Mouse (Mus musculus): Measurements from ENCODE around the gene Ccnb1ip1. TPM values are rescaled to one million over a fixed set of nuclear protein-coding genes. Genes with fewer than 3 reads are reported as not detected.

Ccnb1ip1 gene
- polyA plus RNA-seq, 1 experiment from 2014 or later: not detected

GRCm38 (mm10) chr14:50771342-50771741 is 36.2 kb downstream of the Ccnb1ip1 start:
- 81% methylated on average over 2 of the region's 2 CpGs for WGBS
- Histone ChIP-seq H3K27me3 (replicated peaks) (no peaks in the 10 kb centered on the region), H3K9me3 (no peaks in the 10 kb centered on the region), H3K4me1 (no peaks in the 10 kb centered on the region), H3K4me2 (replicated peaks) (no peak overlapping the region), H3K4me3 (no peak overlapping the region), H3K9ac (no peak overlapping the region), H3K27ac (no peak overlapping the region), H3K36me3 (peaks cover 82% of the 10 kb centered on the region)
- no peak for ATAC-seq (ENCODE audit: low FRiP score, low read depth)

- Histone ChIP-seq H3K9ac (no peak overlapping the region), H3K4me2 (replicated peaks) (no peak overlapping the region), H3K27ac (no peak overlapping the region), H3K9me3 (no peaks in the 10 kb centered on the region), H3K4me3 (no peak overlapping the region), H3K36me3 (peaks cover 52% of the 10 kb centered on the region), H3K27me3 (replicated peaks) (no peaks in the 10 kb centered on the region), H3K4me1 (no peaks in the 10 kb centered on the region)
- 93% methylated on average over 6 of the region's 6 CpGs for WGBS
- no peak for ATAC-seq (ENCODE audit: low FRiP score, low read depth)
Measured at GRCm38 (mm10) chr14:50765736-50766135, 41.8 kb downstream of the Ccnb1ip1 start.

GRCm38 (mm10) chr14:50758416-50759085 is 49.0 kb downstream of the Ccnb1ip1 start:
- no peaks in the 10 kb centered on the region for H3K36me3 ChIP-seq
- no peaks in the 10 kb centered on the region for H3K9me3 ChIP-seq
- no peak overlapping the region for H3K27ac ChIP-seq
- no peak overlapping the region for H3K9ac ChIP-seq
- no peak for ATAC-seq (ENCODE audit: low FRiP score, low read depth)
- no peaks in the 10 kb centered on the region for H3K4me1 ChIP-seq
- H3K4me2 ChIP-seq (replicated peaks): no peak overlapping the region
- WGBS: 83% methylated on average over 5 of the region's 5 CpGs
- no peak overlapping the region for H3K4me3 ChIP-seq
- H3K27me3 ChIP-seq (replicated peaks): no peaks in the 10 kb centered on the region

- no peaks in the 10 kb centered on the region for H3K36me3 ChIP-seq
- no peak within 1 kb of the TSS for H3K27ac ChIP-seq
- H3K9me3 ChIP-seq: no peaks in the 10 kb centered on the region
- ATAC-seq (ENCODE audit: low FRiP score, low read depth): no peak
- H3K9ac ChIP-seq: no peak within 1 kb of the TSS
- no peak within 1 kb of the TSS for H3K4me2 ChIP-seq (replicated peaks)
- H3K27me3 ChIP-seq (replicated peaks): no peaks in the 10 kb centered on the region
- no peak within 1 kb of the TSS for H3K4me3 ChIP-seq
- H3K4me1 ChIP-seq: no peaks in the 10 kb centered on the region
Measured at GRCm38 (mm10) chr14:50744994-50745393, 62.5 kb downstream of the Ccnb1ip1 start, which contains the start of gene Olfr749. Gene Olfr749, minus strand, starts transcription at chr14:50745094.

- Histone ChIP-seq H3K4me3 (no peak overlapping the region), H3K9me3 (no peaks in the 10 kb centered on the region), H3K36me3 (no peaks in the 10 kb centered on the region), H3K27me3 (replicated peaks) (no peaks in the 10 kb centered on the region), H3K4me1 (no peaks in the 10 kb centered on the region), H3K27ac (no peak overlapping the region), H3K4me2 (replicated peaks) (no peak overlapping the region), H3K9ac (no peak overlapping the region)
- WGBS: 76% methylated on average over 2 of the region's 2 CpGs
- no peak for ATAC-seq (ENCODE audit: low FRiP score, low read depth)
Measured at GRCm38 (mm10) chr14:50741584-50741983, 65.9 kb downstream of the Ccnb1ip1 start.

- Histone ChIP-seq H3K9me3 (no peaks in the 10 kb centered on the region), H3K27me3 (replicated peaks) (no peaks in the 10 kb centered on the region), H3K4me1 (no peaks in the 10 kb centered on the region), H3K4me3 (no peak overlapping the region), H3K27ac (no peak overlapping the region), H3K36me3 (no peaks in the 10 kb centered on the region), H3K9ac (no peak overlapping the region), H3K4me2 (replicated peaks) (no peak overlapping the region)
- WGBS: 74% methylated on average over 2 of the region's 2 CpGs
- ATAC-seq (ENCODE audit: low FRiP score, low read depth): no peak
Measured at GRCm38 (mm10) chr14:50740334-50740733, 67.2 kb downstream of the Ccnb1ip1 start.

Other genes with a start within 250 kb of the Ccnb1ip1 start
- gene Olfr744, start 192.9 kb downstream of the Ccnb1ip1 start, polyA plus RNA-seq (2016; fragmentation: Nextera tagmentation; extraction: Ambion mirVana): not detected in 2 replicates
- gene Olfr745, start 168.3 kb downstream of the Ccnb1ip1 start, polyA plus RNA-seq (2016; fragmentation: Nextera tagmentation; extraction: Ambion mirVana): not detected in 2 replicates
- not detected in 2 replicates for gene Olfr746, start 160.6 kb downstream of the Ccnb1ip1 start, polyA plus RNA-seq (2016; fragmentation: Nextera tagmentation; extraction: Ambion mirVana)
- not detected in 2 replicates for gene Olfr747, start 114.5 kb downstream of the Ccnb1ip1 start, polyA plus RNA-seq (2016; fragmentation: Nextera tagmentation; extraction: Ambion mirVana)
- gene Olfr748, start 100.4 kb downstream of the Ccnb1ip1 start, polyA plus RNA-seq (2016; fragmentation: Nextera tagmentation; extraction: Ambion mirVana): not detected in 2 replicates
- not detected in 2 replicates for gene Olfr749, start 62.6 kb downstream of the Ccnb1ip1 start, polyA plus RNA-seq (2016; fragmentation: Nextera tagmentation; extraction: Ambion mirVana)
- 102 and 110 TPM in 2 replicates for gene Ttc5, start 22.2 kb downstream of the Ccnb1ip1 start, polyA plus RNA-seq (2016; fragmentation: Nextera tagmentation; extraction: Ambion mirVana)
- 51.3 and 58.6 TPM in 2 replicates for gene Parp2, start 109 bp upstream of the Ccnb1ip1 start, polyA plus RNA-seq (2016; fragmentation: Nextera tagmentation; extraction: Ambion mirVana)
- 5.8 and 5.9 TPM in 2 replicates for gene Tep1, start 62.8 kb upstream of the Ccnb1ip1 start, polyA plus RNA-seq (2016; fragmentation: Nextera tagmentation; extraction: Ambion mirVana)
- gene Klhl33, start 89.8 kb upstream of the Ccnb1ip1 start, polyA plus RNA-seq (2016; fragmentation: Nextera tagmentation; extraction: Ambion mirVana): 0.47 and 0.81 TPM in 2 replicates
- gene Osgep, start 117.2 kb upstream of the Ccnb1ip1 start, polyA plus RNA-seq (2016; fragmentation: Nextera tagmentation; extraction: Ambion mirVana): 120 and 129 TPM in 2 replicates
- 272 and 279 TPM in 2 replicates for gene Apex1, start 117.2 kb upstream of the Ccnb1ip1 start, polyA plus RNA-seq (2016; fragmentation: Nextera tagmentation; extraction: Ambion mirVana)
- 80.0 and 87.1 TPM in 2 replicates for gene Pip4p1, start 123.1 kb upstream of the Ccnb1ip1 start, polyA plus RNA-seq (2016; fragmentation: Nextera tagmentation; extraction: Ambion mirVana)
- gene Pnp, start 123.3 kb upstream of the Ccnb1ip1 start, polyA plus RNA-seq (2016; fragmentation: Nextera tagmentation; extraction: Ambion mirVana): 38.6 and 39.9 TPM in 2 replicates
- not detected in 2 replicates for gene Gm49342, start 136.8 kb upstream of the Ccnb1ip1 start, polyA plus RNA-seq (2016; fragmentation: Nextera tagmentation; extraction: Ambion mirVana)
- gene Pnp2, start 148.3 kb upstream of the Ccnb1ip1 start, polyA plus RNA-seq (2016; fragmentation: Nextera tagmentation; extraction: Ambion mirVana): 0.28 and 0.29 TPM in 2 replicates
- not detected in 2 replicates for gene Rnase10, start 200.0 kb upstream of the Ccnb1ip1 start, polyA plus RNA-seq (2016; fragmentation: Nextera tagmentation; extraction: Ambion mirVana)
- not detected in 2 replicates for gene Rnase9, start 234.1 kb upstream of the Ccnb1ip1 start, polyA plus RNA-seq (2016; fragmentation: Nextera tagmentation; extraction: Ambion mirVana)
- gene Rnase11, start 242.4 kb upstream of the Ccnb1ip1 start, polyA plus RNA-seq (2016; fragmentation: Nextera tagmentation; extraction: Ambion mirVana): not detected in 2 replicates
- gene Rnase12, start 249.9 kb upstream of the Ccnb1ip1 start, polyA plus RNA-seq (2016; fragmentation: Nextera tagmentation; extraction: Ambion mirVana): not detected in 2 replicates